Mouse (Mus musculus): ENCODE data around the gene Ralgps2.

- TF ChIP-seq CTCF (IDR thresholded peaks at IDR 0.05; ENCODE audit: extremely low read depth, insufficient read depth, insufficient read length, insufficient replicate concordance) (no peak), POLR2A (IDR thresholded peaks at IDR 0.05; ENCODE audit: low read depth, low read length) (peak; percentile 82)
Measured at GRCm38 (mm10) chr1:156938705-156939242, 652 bp downstream of the Ralgps2 start.
